Mouse (Mus musculus) stomach, embryonic 16.5 days (tissue): ENCODE measurements around the gene Klk11. TPM values are rescaled to one million over a fixed set of nuclear protein-coding genes. Genes with fewer than 3 reads are reported as not detected.

Source experiments
- ATAC-seq: fragments of 200-750 bp; cut with Nextera tagmentation; 2 replicates; pipeline ENCODE4 v1.8.0; 2017; ENCODE audit warnings: moderate number of reproducible peaks, moderate TSS enrichment; ENCODE audit not compliant: insufficient read depth, low FRiP score
- H3K27ac ChIP-seq: fragments of 300-500 bp; sonication (generic); 2 replicates; pipeline ENCODE4 v1.5.1; 2014; ENCODE audit warnings: low read length
- H3K27me3 ChIP-seq: fragments of 300-500 bp; sonication (generic); 2 replicates; pipeline ENCODE4 v1.6.1; 2014; ENCODE audit warnings: low read length, control low read depth, mixed read lengths; ENCODE audit not compliant: control insufficient read depth, insufficient read depth
- H3K36me3 ChIP-seq: fragments of 300-500 bp; sonication (generic); 2 replicates; pipeline ENCODE4 v1.6.1; 2014; ENCODE audit warnings: low read length; ENCODE audit not compliant: control insufficient read depth, insufficient read depth
- H3K4me1 ChIP-seq: fragments of 300-500 bp; sonication (generic); 2 replicates; pipeline ENCODE4 v1.6.1; 2014; ENCODE audit warnings: low read length, control low read depth, mixed read lengths; ENCODE audit not compliant: control insufficient read depth, insufficient read depth
- H3K4me2 ChIP-seq: fragments of 300-500 bp; sonication (generic); 2 replicates; pipeline ENCODE4 v1.6.1; 2014; ENCODE audit warnings: low read depth, low read length, mixed read lengths
- H3K4me3 ChIP-seq: fragments of 300-500 bp; sonication (generic); replicated peaks from 2 replicates; pipeline ENCODE4 v1.5.1; 2014; ENCODE audit warnings: mild to moderate bottlenecking, low read length
- H3K9ac ChIP-seq: fragments of 300-500 bp; sonication (generic); 2 replicates; pipeline ENCODE4 v1.6.1; 2014; ENCODE audit warnings: low read length
- H3K9me3 ChIP-seq: fragments of 300-500 bp; sonication (generic); replicated peaks from 2 replicates; pipeline ENCODE4 v1.6.1; 2016; ENCODE audit warnings: low read length, control low read depth; ENCODE audit not compliant: control insufficient read depth
- WGBS: fragments of 180-500 bp; shearing (Covaris S2); extraction: QIAGEN DNeasy Blood & Tissue Kit; methylation state at CpG from one replicate; pipeline ENCODE4 v1.1.7; 2014; 5-methylcytosine and 5-hydroxymethylcytosine counted together
- polyA plus RNA-seq: library from polyadenylated mRNA; unstranded; fragments of >200 nt; fragmentation: Nextera tagmentation; extraction: Ambion mirVana; gene quantifications from 2 replicates; pipeline ENCODE4 v1.2.1, GENCODE M21; 2015

The Klk11 gene
- polyA plus RNA-seq, 1 experiment from 2014 or later = 25.3 TPM

GRCm38 (mm10) chr7:43799876-43800275 is 25.5 kb downstream of the Klk11 start:
- Histone ChIP-seq H3K27ac (no peak overlapping the region), H3K9ac (no peak overlapping the region), H3K36me3 (no peaks in the 10 kb centered on the region), H3K4me2 (no peak overlapping the region), H3K27me3 (no peaks in the 10 kb centered on the region), H3K4me1 (peaks cover 3% of the 10 kb centered on the region; the same call in 1 of the 2 replicates), H3K4me3 (no peak overlapping the region), H3K9me3 (no peaks in the 10 kb centered on the region)
- WGBS = 68% methylated on average over 7 of the region's 7 CpGs
- ATAC-seq = no peak

- no peak within 1 kb of the TSS for H3K9ac ChIP-seq
- no peak within 1 kb of the TSS for H3K27ac ChIP-seq
- ATAC-seq = no peak
- H3K36me3 ChIP-seq = no peaks in the 10 kb centered on the region
- WGBS = 50% methylated on average over 5 of the region's 5 CpGs
- H3K4me3 ChIP-seq = no peak within 1 kb of the TSS
- H3K4me1 ChIP-seq = no peaks in the 10 kb centered on the region
- no peaks in the 10 kb centered on the region for H3K9me3 ChIP-seq
- H3K4me2 ChIP-seq = no peak within 1 kb of the TSS
- H3K27me3 ChIP-seq = no peaks in the 10 kb centered on the region
Measured at GRCm38 (mm10) chr7:43810994-43811393, 36.6 kb downstream of the Klk11 start, which contains the start of gene Klk7. Gene Klk7 (plus strand): TSS chr7:43811294.

- H3K9me3 ChIP-seq = no peaks in the 10 kb centered on the region
- H3K9ac ChIP-seq = no peak overlapping the region
- H3K27ac ChIP-seq = no peak overlapping the region
- WGBS = 85% methylated on average over 7 of the region's 7 CpGs
- H3K36me3 ChIP-seq = no peaks in the 10 kb centered on the region
- no peak overlapping the region for H3K4me3 ChIP-seq
- no peaks in the 10 kb centered on the region for H3K27me3 ChIP-seq
- no peak overlapping the region for H3K4me2 ChIP-seq
- ATAC-seq = no peak
- no peaks in the 10 kb centered on the region for H3K4me1 ChIP-seq
Measured at GRCm38 (mm10) chr7:43815211-43815610, 40.8 kb downstream of the Klk11 start.

- no peaks in the 10 kb centered on the region for H3K9me3 ChIP-seq
- no peak overlapping the region for H3K9ac ChIP-seq
- no peaks in the 10 kb centered on the region for H3K4me1 ChIP-seq
- H3K4me2 ChIP-seq = no peak overlapping the region
- H3K4me3 ChIP-seq = no peak overlapping the region
- H3K36me3 ChIP-seq = no peaks in the 10 kb centered on the region
- H3K27ac ChIP-seq = no peak overlapping the region
- H3K27me3 ChIP-seq = no peaks in the 10 kb centered on the region
- no peak for ATAC-seq
Measured at GRCm38 (mm10) chr7:43816746-43817145, 42.3 kb downstream of the Klk11 start.

- no peak overlapping the region for H3K4me2 ChIP-seq
- H3K27me3 ChIP-seq = no peaks in the 10 kb centered on the region
- H3K4me3 ChIP-seq = no peak overlapping the region
- no peak overlapping the region for H3K9ac ChIP-seq
- H3K27ac ChIP-seq = no peak overlapping the region
- no peaks in the 10 kb centered on the region for H3K4me1 ChIP-seq
- no peak for ATAC-seq
- no peaks in the 10 kb centered on the region for H3K36me3 ChIP-seq
- no peaks in the 10 kb centered on the region for H3K9me3 ChIP-seq
- WGBS = 83% methylated on average over 7 of the region's 7 CpGs
Measured at GRCm38 (mm10) chr7:43821581-43821980, 47.2 kb downstream of the Klk11 start.

- Histone ChIP-seq H3K27me3 (no peaks in the 10 kb centered on the region), H3K27ac (no peak within 1 kb of the TSS), H3K36me3 (no peaks in the 10 kb centered on the region), H3K4me2 (no peak within 1 kb of the TSS), H3K4me3 (no peak within 1 kb of the TSS), H3K9ac (no peak within 1 kb of the TSS), H3K4me1 (no peaks in the 10 kb centered on the region), H3K9me3 (no peaks in the 10 kb centered on the region)
- 75% methylated on average over 10 of the region's 10 CpGs for WGBS
- ATAC-seq = no peak
Measured at GRCm38 (mm10) chr7:43824199-43824598, 49.8 kb downstream of the Klk11 start, which contains the start of gene Klk6. Gene Klk6 (plus strand): TSS chr7:43824499.

GRCm38 (mm10) chr7:43826056-43826455 is 51.7 kb downstream of the Klk11 start:
- Histone ChIP-seq H3K9ac (no peak overlapping the region), H3K36me3 (no peaks in the 10 kb centered on the region), H3K9me3 (no peaks in the 10 kb centered on the region), H3K4me2 (no peak overlapping the region), H3K4me1 (no peaks in the 10 kb centered on the region), H3K4me3 (no peak overlapping the region), H3K27ac (no peak overlapping the region), H3K27me3 (no peaks in the 10 kb centered on the region)
- 82% methylated on average over 5 of the region's 5 CpGs for WGBS
- no peak for ATAC-seq

GRCm38 (mm10) chr7:43827706-43828105 is 53.3 kb downstream of the Klk11 start:
- Histone ChIP-seq H3K36me3 (no peaks in the 10 kb centered on the region), H3K27ac (no peak overlapping the region), H3K27me3 (no peaks in the 10 kb centered on the region), H3K9ac (no peak overlapping the region), H3K4me3 (no peak overlapping the region), H3K4me1 (no peaks in the 10 kb centered on the region), H3K9me3 (no peaks in the 10 kb centered on the region), H3K4me2 (no peak overlapping the region)
- peak; percentile 73; the same call in 1 of the 2 replicates for ATAC-seq
- whole genome bisulfite sequencing = 63% methylated on average over 4 of the region's 4 CpGs
